Mouse (Mus musculus) neural tube, embryonic 11.5 days (tissue): ENCODE data around the gene Fam222a. TPM values are rescaled to one million over a fixed set of nuclear protein-coding genes. Genes with fewer than 3 reads are reported as not detected.
A peak's percentile ranks its signal among the peaks of the same experiment; 100 is the strongest.

Experiments
- ATAC-seq: fragments of 200-750 bp; cut with Nextera tagmentation; 2 replicates; pipeline ENCODE4 v1.8.0; 2017; ENCODE audit warnings: moderate number of reproducible peaks, mild to moderate bottlenecking, moderate TSS enrichment, moderate library complexity; ENCODE audit not compliant: insufficient read depth, low FRiP score, low TSS enrichment
- DNase-seq: peaks from one replicate; pipeline ENCODE4 v3.0.0-alpha.2; 2015; ENCODE audit warnings: low spot score
- H3K27ac ChIP-seq: fragments of 300-500 bp; sonication (generic); 2 replicates; pipeline ENCODE4 v1.5.1; 2014; ENCODE audit warnings: low read depth, mild to moderate bottlenecking, low read length
- H3K27me3 ChIP-seq: fragments of 300-500 bp; sonication (generic); 2 replicates; pipeline ENCODE4 v1.6.1; 2014; ENCODE audit warnings: mild to moderate bottlenecking, low read length, mixed read lengths; ENCODE audit not compliant: control insufficient read depth, insufficient read depth
- H3K36me3 ChIP-seq: fragments of 300-500 bp; sonication (generic); 2 replicates; pipeline ENCODE4 v1.6.1; 2014; ENCODE audit warnings: mild to moderate bottlenecking, low read length, moderate library complexity, mixed read lengths; ENCODE audit not compliant: control insufficient read depth, insufficient read depth
- H3K4me1 ChIP-seq: fragments of 300-500 bp; sonication (generic); 2 replicates; pipeline ENCODE4 v1.6.1; 2014; ENCODE audit warnings: low read length, mixed read lengths; ENCODE audit not compliant: control insufficient read depth, insufficient read depth
- H3K4me2 ChIP-seq: fragments of 300-500 bp; sonication (generic); 2 replicates; pipeline ENCODE4 v1.6.1; 2014; ENCODE audit warnings: low read depth, mild to moderate bottlenecking, moderate library complexity
- H3K4me3 ChIP-seq: fragments of 300-500 bp; sonication (generic); 2 replicates; pipeline ENCODE4 v1.5.1; 2014; ENCODE audit warnings: low read depth, low read length
- H3K9ac ChIP-seq: fragments of 300-500 bp; sonication (generic); 2 replicates; pipeline ENCODE4 v1.6.1; 2014; ENCODE audit warnings: mild to moderate bottlenecking, low read length
- H3K9me3 ChIP-seq: fragments of 300-500 bp; sonication (generic); 2 replicates; pipeline ENCODE4 v1.6.1; 2016; ENCODE audit warnings: low read length; ENCODE audit not compliant: control insufficient read depth
- WGBS: fragments of 180-500 bp; shearing (Covaris S2); extraction: QIAGEN DNeasy Blood & Tissue Kit; methylation state at CpG from one replicate; pipeline ENCODE4 v1.1.7; 2014; 5-methylcytosine and 5-hydroxymethylcytosine counted together
- polyA plus RNA-seq: library from polyadenylated mRNA; unstranded; fragments of >200 nt; fragmentation: Nextera tagmentation; extraction: Ambion mirVana; gene quantifications from 2 replicates; pipeline ENCODE4 v1.2.1, GENCODE M21; 2014

Gene Fam222a
- polyA plus RNA-seq, 1 experiment from 2014 or later = 7.5 TPM

GRCm38 (mm10) chr5:114651449-114651848 is 83.6 kb downstream of the Fam222a start:
- Histone ChIP-seq H3K9me3 (no peaks in the 10 kb centered on the region), H3K4me2 (no peak overlapping the region), H3K36me3 (no peaks in the 10 kb centered on the region), H3K27me3 (peaks cover 8% of the 10 kb centered on the region; the same call in 1 of the 2 replicates), H3K9ac (no peak overlapping the region), H3K4me3 (no peak overlapping the region), H3K4me1 (no peaks in the 10 kb centered on the region; the same call in 1 of the 2 replicates), H3K27ac (no peak overlapping the region)
- WGBS = 26% methylated on average over 3 of the region's 3 CpGs
- ATAC-seq (no peak), DNase-seq (no peak)

GRCm38 (mm10) chr5:114653656-114654437 is 86.0 kb downstream of the Fam222a start:
- Histone ChIP-seq H3K4me2 (no peak overlapping the region), H3K36me3 (no peaks in the 10 kb centered on the region), H3K4me1 (0 out of 2 replicates have a peak, but pooled peaks cover 4% of the 10 kb centered on the region), H3K27ac (no peak overlapping the region), H3K4me3 (no peak overlapping the region), H3K9me3 (no peaks in the 10 kb centered on the region), H3K27me3 (peaks cover 32% of the 10 kb centered on the region), H3K9ac (no peak overlapping the region)
- 72% methylated on average over 12 of the region's 15 CpGs for WGBS
- ATAC-seq (no peak), DNase-seq (no peak)

GRCm38 (mm10) chr5:114655721-114656120 is 87.9 kb downstream of the Fam222a start:
- ATAC-seq (no peak), DNase-seq (no peak)
- peaks cover 38% of the 10 kb centered on the region for H3K27me3 ChIP-seq
- H3K4me3 ChIP-seq = no peak overlapping the region
- H3K9me3 ChIP-seq = no peaks in the 10 kb centered on the region
- WGBS = 89% methylated on average over 5 of the region's 5 CpGs
- H3K27ac ChIP-seq = no peak overlapping the region
- H3K9ac ChIP-seq = no peak overlapping the region
- H3K4me1 ChIP-seq = 0 out of 2 replicates have a peak, but pooled peaks cover 4% of the 10 kb centered on the region
- H3K36me3 ChIP-seq = no peaks in the 10 kb centered on the region
- no peak overlapping the region for H3K4me2 ChIP-seq

GRCm38 (mm10) chr5:114656305-114656704 is 88.5 kb downstream of the Fam222a start:
- no peak overlapping the region for H3K4me3 ChIP-seq
- no peaks in the 10 kb centered on the region for H3K36me3 ChIP-seq
- no peak for DNase-seq
- no peak overlapping the region for H3K27ac ChIP-seq
- H3K27me3 ChIP-seq = peaks cover 36% of the 10 kb centered on the region
- H3K4me1 ChIP-seq = 0 out of 2 replicates have a peak, but pooled peaks cover 4% of the 10 kb centered on the region
- no peak overlapping the region for H3K9ac ChIP-seq
- no peaks in the 10 kb centered on the region for H3K9me3 ChIP-seq
- H3K4me2 ChIP-seq = no peak overlapping the region
- WGBS = 79% methylated on average over 7 of the region's 7 CpGs
- no peak for ATAC-seq

- Histone ChIP-seq H3K36me3 (no peaks in the 10 kb centered on the region), H3K27me3 (peaks cover 36% of the 10 kb centered on the region), H3K4me3 (no peak overlapping the region), H3K4me1 (0 out of 2 replicates have a peak, but pooled peaks cover 4% of the 10 kb centered on the region), H3K4me2 (no peak overlapping the region; the same call in 1 of the 2 replicates), H3K9ac (no peak overlapping the region), H3K27ac (no peak overlapping the region), H3K9me3 (no peaks in the 10 kb centered on the region)
- no peak for DNase-seq
- no peak for ATAC-seq
- WGBS = 36% methylated on average over 10 of the region's 10 CpGs
Observed at GRCm38 (mm10) chr5:114657426-114657825, 89.6 kb downstream of the Fam222a start.

- H3K27ac ChIP-seq = no peak within 1 kb of the TSS
- no peak for DNase-seq
Observed at GRCm38 (mm10) chr5:114658255-114658654, 90.4 kb downstream of the Fam222a start, which contains the start of gene Trpv4. TSS of gene Trpv4 (minus strand) at chr5:114658421.

GRCm38 (mm10) chr5:114661029-114661428 is 93.2 kb downstream of the Fam222a start:
- DNase-seq (no peak), ATAC-seq (no peak)
- H3K9ac ChIP-seq = no peak overlapping the region
- peaks cover 33% of the 10 kb centered on the region for H3K27me3 ChIP-seq
- 72% methylated on average over 6 of the region's 6 CpGs for WGBS
- H3K9me3 ChIP-seq = no peaks in the 10 kb centered on the region
- no peak overlapping the region for H3K4me2 ChIP-seq
- no peak overlapping the region for H3K27ac ChIP-seq
- H3K4me3 ChIP-seq = no peak overlapping the region
- no peaks in the 10 kb centered on the region for H3K36me3 ChIP-seq
- H3K4me1 ChIP-seq = 0 out of 2 replicates have a peak, but pooled peaks cover 4% of the 10 kb centered on the region

More at GRCm38 (mm10) chr5:114658255-114658654, 90.4 kb downstream of the Fam222a start, which contains the start of gene Trpv4:
- Histone ChIP-seq H3K9ac (peak within 1 kb of the TSS; percentile 26), H3K4me2 (peak within 1 kb of the TSS; percentile 61), H3K9me3 (no peaks in the 10 kb centered on the region), H3K4me1 (0 out of 2 replicates have a peak, but pooled peaks cover 4% of the 10 kb centered on the region), H3K27me3 (peaks cover 36% of the 10 kb centered on the region), H3K4me3 (peak within 1 kb of the TSS; percentile 34), H3K36me3 (no peaks in the 10 kb centered on the region)
- 2% methylated on average over 40 of the region's 47 CpGs for whole genome bisulfite sequencing
- no peak for ATAC-seq
